In genomic region chr11:89986516-89986915, GRCm38 (mm10) we compare ENCODE assay signal across 16 mouse cellular contexts. TPM values are rescaled to one million over a fixed set of nuclear protein-coding genes. Genes with fewer than 3 reads are reported as not detected.
"Had no signal": no experiment of that assay in that cellular context is flagged by ENCODE, and none has a peak within 500 bp of the region (broad histone marks: within the 10 kb centered on the region; RNA-seq: fewer than 3 reads in every experiment).

No protein-coding gene starts in this region.

- H3K9ac ChIP-seq: lung, embryonic 15.5 days; midbrain, embryonic 13.5 days; midbrain, embryonic 15.5 days; neural tube, embryonic 12.5 days; stomach, embryonic 15.5 days had no signal

- H3K27me3 ChIP-seq: lung, embryonic 15.5 days; midbrain, embryonic 13.5 days; midbrain, embryonic 15.5 days; neural tube, embryonic 12.5 days; stomach, embryonic 15.5 days had no signal

- H3K9me3 ChIP-seq: lung, embryonic 15.5 days; megakaryocyte, embryonic 14.5 days; midbrain, embryonic 13.5 days; midbrain, embryonic 15.5 days; neural tube, embryonic 12.5 days; stomach, embryonic 15.5 days had no signal

- H3K36me3 ChIP-seq: lung, embryonic 15.5 days; midbrain, embryonic 13.5 days; midbrain, embryonic 15.5 days; neural tube, embryonic 12.5 days; stomach, embryonic 15.5 days had no signal

- H3K27ac ChIP-seq: lung, embryonic 15.5 days; midbrain, embryonic 13.5 days; midbrain, embryonic 15.5 days; neural tube, embryonic 12.5 days; stomach, embryonic 15.5 days; stomach, postnatal 0 days had no signal

- H3K4me3 ChIP-seq: lung, embryonic 15.5 days; midbrain, embryonic 13.5 days; midbrain, embryonic 15.5 days; neural tube, embryonic 12.5 days; stomach, embryonic 15.5 days had no signal

- H3K4me1 ChIP-seq: lung, embryonic 15.5 days; midbrain, embryonic 15.5 days; neural tube, embryonic 12.5 days; stomach, embryonic 15.5 days had no signal

- DNase-seq: lung, adult 2 months; lung, postnatal 14 days; lung, postnatal 36 days; right cerebral cortex, postnatal 14 days; thymus, adult 2 months; thymus, postnatal 25 days; thymus, postnatal 4 days had no signal

RNA-seq across cellular contexts. Expression of gene Tmem100, which starts 43.6 kb away (rescaled TPM):
- total RNA-seq: monocyte, adult 5-6 weeks had no signal
- polyA plus RNA-seq: macrophage had no signal
